Mouse (Mus musculus) neural tube, embryonic 12.5 days (tissue): ENCODE data around the gene Zxdc. TPM values are rescaled to one million over a fixed set of nuclear protein-coding genes. Genes with fewer than 3 reads are reported as not detected.
A peak's percentile ranks its signal among the peaks of the same experiment; 100 is the strongest.

Experiments
- ATAC-seq: fragments of 200-750 bp; cut with Nextera tagmentation; 2 replicates; pipeline ENCODE4 v1.8.0; 2017; ENCODE audit warnings: low read depth, mild to moderate bottlenecking, moderate TSS enrichment, moderate library complexity; ENCODE audit not compliant: low FRiP score
- H3K27ac ChIP-seq: fragments of 300-500 bp; sonication (generic); 2 replicates; pipeline ENCODE4 v1.5.1; 2016
- H3K27me3 ChIP-seq: fragments of 300-500 bp; sonication (generic); replicated peaks from 2 replicates; pipeline ENCODE4 v1.6.1; 2016; ENCODE audit warnings: mild to moderate bottlenecking
- H3K36me3 ChIP-seq: fragments of 300-500 bp; sonication (generic); 2 replicates; pipeline ENCODE4 v1.6.1; 2016; ENCODE audit warnings: mild to moderate bottlenecking
- H3K4me1 ChIP-seq: fragments of 300-500 bp; sonication (generic); 2 replicates; pipeline ENCODE4 v1.6.1; 2016
- H3K4me2 ChIP-seq: fragments of 300-500 bp; sonication (generic); replicated peaks from 2 replicates; pipeline ENCODE4 v1.6.1; 2016; ENCODE audit warnings: mild to moderate bottlenecking
- H3K4me3 ChIP-seq: fragments of 300-500 bp; sonication (generic); 2 replicates; pipeline ENCODE4 v1.5.1; 2016
- H3K9ac ChIP-seq: fragments of 300-500 bp; sonication (generic); 2 replicates; pipeline ENCODE4 v1.6.1; 2016; ENCODE audit warnings: mild to moderate bottlenecking
- H3K9me3 ChIP-seq: fragments of 300-500 bp; sonication (generic); 2 replicates; pipeline ENCODE4 v1.6.1; 2016; ENCODE audit warnings: mild to moderate bottlenecking
- WGBS: fragments of 180-500 bp; shearing (Covaris S2); methylation state at CpG from one replicate; pipeline ENCODE4 v1.1.7; 2016; 5-methylcytosine and 5-hydroxymethylcytosine counted together
- polyA plus RNA-seq: library from polyadenylated mRNA; unstranded; fragments of >200 nt; fragmentation: Nextera tagmentation; extraction: Ambion mirVana; gene quantifications from 2 replicates; pipeline ENCODE4 v1.2.1, GENCODE M21; 2016

The Zxdc gene
- polyA plus RNA-seq, 1 experiment from 2014 or later = 13.3 TPM

- no peaks in the 10 kb centered on the region for H3K4me1 ChIP-seq
- no peak overlapping the region for H3K4me2 ChIP-seq
- no peaks in the 10 kb centered on the region for H3K27me3 ChIP-seq
- H3K36me3 ChIP-seq = peaks cover 35% of the 10 kb centered on the region
- no peak overlapping the region for H3K27ac ChIP-seq
- no peak overlapping the region for H3K4me3 ChIP-seq
- 74% methylated on average over 3 of the region's 3 CpGs for WGBS
- no peak for ATAC-seq
- no peak overlapping the region for H3K9ac ChIP-seq
- no peaks in the 10 kb centered on the region for H3K9me3 ChIP-seq
These were observed 24.7 kb downstream of the Zxdc start for GRCm38 (mm10) chr6:90393948-90394347.

- Histone ChIP-seq H3K9me3 (no peaks in the 10 kb centered on the region), H3K4me2 (no peak overlapping the region), H3K9ac (no peak overlapping the region), H3K4me3 (no peak overlapping the region), H3K27ac (no peak overlapping the region), H3K27me3 (no peaks in the 10 kb centered on the region), H3K36me3 (peaks cover 24% of the 10 kb centered on the region; the same call in 1 of the 2 replicates), H3K4me1 (no peaks in the 10 kb centered on the region)
- WGBS = 91% methylated on average over 2 of the region's 2 CpGs
- ATAC-seq = no peak
These were observed 26.5 kb downstream of the Zxdc start for GRCm38 (mm10) chr6:90395751-90396150.

GRCm38 (mm10) chr6:90397291-90397690 lies 28.0 kb downstream of the Zxdc start:
- Histone ChIP-seq H3K4me2 (no peak overlapping the region), H3K36me3 (peaks cover 26% of the 10 kb centered on the region), H3K27me3 (no peaks in the 10 kb centered on the region), H3K9me3 (no peaks in the 10 kb centered on the region), H3K4me1 (no peaks in the 10 kb centered on the region), H3K9ac (no peak overlapping the region), H3K27ac (no peak overlapping the region), H3K4me3 (no peak overlapping the region)
- 92% methylated on average over 3 of the region's 3 CpGs for WGBS
- ATAC-seq = no peak

GRCm38 (mm10) chr6:90408632-90409031 lies 39.3 kb downstream of the Zxdc start:
- H3K4me1 ChIP-seq = no peaks in the 10 kb centered on the region
- no peaks in the 10 kb centered on the region for H3K27me3 ChIP-seq
- no peak for ATAC-seq
- no peaks in the 10 kb centered on the region for H3K9me3 ChIP-seq
- no peak overlapping the region for H3K27ac ChIP-seq
- H3K4me2 ChIP-seq = no peak overlapping the region
- H3K9ac ChIP-seq = no peak overlapping the region
- no peak overlapping the region for H3K4me3 ChIP-seq
- peaks cover 6% of the 10 kb centered on the region for H3K36me3 ChIP-seq

- Histone ChIP-seq H3K4me1 (no peaks in the 10 kb centered on the region), H3K9ac (no peak overlapping the region), H3K9me3 (no peaks in the 10 kb centered on the region), H3K4me3 (no peak overlapping the region), H3K4me2 (no peak overlapping the region), H3K36me3 (no peaks in the 10 kb centered on the region), H3K27me3 (no peaks in the 10 kb centered on the region), H3K27ac (no peak overlapping the region)
- WGBS = 63% methylated on average over 1 of the region's 1 CpGs
- ATAC-seq = no peak
These were observed 41.7 kb downstream of the Zxdc start for GRCm38 (mm10) chr6:90410972-90411371.

GRCm38 (mm10) chr6:90411926-90412325 lies 42.6 kb downstream of the Zxdc start:
- H3K36me3 ChIP-seq = no peaks in the 10 kb centered on the region
- H3K4me2 ChIP-seq = no peak overlapping the region
- H3K4me1 ChIP-seq = no peaks in the 10 kb centered on the region
- no peaks in the 10 kb centered on the region for H3K9me3 ChIP-seq
- ATAC-seq = no peak
- no peak overlapping the region for H3K9ac ChIP-seq
- H3K4me3 ChIP-seq = no peak overlapping the region
- no peak overlapping the region for H3K27ac ChIP-seq
- 78% methylated on average over 7 of the region's 7 CpGs for WGBS
- no peaks in the 10 kb centered on the region for H3K27me3 ChIP-seq

GRCm38 (mm10) chr6:90422565-90422964 lies 53.3 kb downstream of the Zxdc start:
- no peak overlapping the region for H3K27ac ChIP-seq
- peak; percentile 87 for ATAC-seq
- no peaks in the 10 kb centered on the region for H3K36me3 ChIP-seq
- 3% methylated on average over 14 of the region's 14 CpGs for WGBS
- peak overlapping the region; percentile 55 for H3K4me2 ChIP-seq
- peaks cover 10% of the 10 kb centered on the region; the same call in 1 of the 2 replicates for H3K27me3 ChIP-seq
- no peak overlapping the region for H3K9ac ChIP-seq
- 0 out of 2 replicates have a peak overlapping the region, but pooled peaks have one; percentile 2 for H3K4me3 ChIP-seq
- no peaks in the 10 kb centered on the region for H3K4me1 ChIP-seq
- no peaks in the 10 kb centered on the region for H3K9me3 ChIP-seq

- 78% methylated on average over 3 of the region's 3 CpGs for WGBS
These were observed 56.1 kb downstream of the Zxdc start for GRCm38 (mm10) chr6:90425361-90425760.

GRCm38 (mm10) chr6:90426003-90426402 lies 56.7 kb downstream of the Zxdc start:
- no peak overlapping the region for H3K9ac ChIP-seq
- no peak overlapping the region for H3K4me3 ChIP-seq
- peaks cover 9% of the 10 kb centered on the region; the same call in 1 of the 2 replicates for H3K4me1 ChIP-seq
- no peaks in the 10 kb centered on the region for H3K36me3 ChIP-seq
- H3K27ac ChIP-seq = no peak overlapping the region
- ATAC-seq = no peak
- no peaks in the 10 kb centered on the region for H3K9me3 ChIP-seq
- no peak overlapping the region for H3K4me2 ChIP-seq
- 93% methylated on average over 4 of the region's 4 CpGs for WGBS
- H3K27me3 ChIP-seq = peaks cover 13% of the 10 kb centered on the region; the same call in 1 of the 2 replicates

More at GRCm38 (mm10) chr6:90425361-90425760, 56.1 kb downstream of the Zxdc start:
- Histone ChIP-seq H3K4me1 (peaks cover 9% of the 10 kb centered on the region; the same call in 1 of the 2 replicates), H3K36me3 (no peaks in the 10 kb centered on the region), H3K27me3 (peaks cover 13% of the 10 kb centered on the region; the same call in 1 of the 2 replicates), H3K4me2 (no peak overlapping the region), H3K27ac (no peak overlapping the region), H3K9me3 (no peaks in the 10 kb centered on the region), H3K9ac (no peak overlapping the region), H3K4me3 (no peak overlapping the region)
- no peak for ATAC-seq

GRCm38 (mm10) chr6:90428380-90428974 lies 59.2 kb downstream of the Zxdc start, which contains the start of gene Cfap100:
Gene Cfap100, minus strand, starts transcription at chr6:90428797.
- H3K4me2 ChIP-seq = peak within 1 kb of the TSS; percentile 73
- H3K27ac ChIP-seq = no peak within 1 kb of the TSS; the same call in 1 of the 2 replicates
- peaks cover 13% of the 10 kb centered on the region; the same call in 1 of the 2 replicates for H3K27me3 ChIP-seq
- H3K36me3 ChIP-seq = no peaks in the 10 kb centered on the region
- ATAC-seq = peak; percentile 86
- no peaks in the 10 kb centered on the region for H3K9me3 ChIP-seq
- WGBS = under 1% methylated on average over 31 of the region's 31 CpGs
- H3K9ac ChIP-seq = peak within 1 kb of the TSS; percentile 51
- peaks cover 9% of the 10 kb centered on the region; the same call in 1 of the 2 replicates for H3K4me1 ChIP-seq
- H3K4me3 ChIP-seq = peak within 1 kb of the TSS; percentile 41

GRCm38 (mm10) chr6:90429911-90430310 lies 60.6 kb downstream of the Zxdc start:
- H3K36me3 ChIP-seq = no peaks in the 10 kb centered on the region
- ATAC-seq = no peak
- 72% methylated on average over 14 of the region's 14 CpGs for WGBS
- H3K4me1 ChIP-seq = peaks cover 9% of the 10 kb centered on the region; the same call in 1 of the 2 replicates
- H3K9ac ChIP-seq = no peak overlapping the region
- H3K27me3 ChIP-seq = peaks cover 13% of the 10 kb centered on the region; the same call in 1 of the 2 replicates
- no peaks in the 10 kb centered on the region for H3K9me3 ChIP-seq
- H3K4me2 ChIP-seq = no peak overlapping the region
- H3K27ac ChIP-seq = no peak overlapping the region
- H3K4me3 ChIP-seq = no peak overlapping the region

- Histone ChIP-seq H3K4me2 (no peak overlapping the region), H3K27me3 (peaks cover 13% of the 10 kb centered on the region; the same call in 1 of the 2 replicates), H3K36me3 (no peaks in the 10 kb centered on the region), H3K9ac (no peak overlapping the region), H3K4me3 (no peak overlapping the region), H3K27ac (no peak overlapping the region), H3K9me3 (no peaks in the 10 kb centered on the region), H3K4me1 (peaks cover 9% of the 10 kb centered on the region; the same call in 1 of the 2 replicates)
- no peak for ATAC-seq
- 77% methylated on average over 2 of the region's 2 CpGs for WGBS
These were observed 62.2 kb downstream of the Zxdc start for GRCm38 (mm10) chr6:90431487-90431886.

GRCm38 (mm10) chr6:90434687-90435086 lies 65.4 kb downstream of the Zxdc start:
- no peak overlapping the region for H3K4me3 ChIP-seq
- no peaks in the 10 kb centered on the region for H3K27me3 ChIP-seq
- ATAC-seq = peak; percentile 71
- no peak overlapping the region for H3K4me2 ChIP-seq
- no peaks in the 10 kb centered on the region for H3K36me3 ChIP-seq
- 75% methylated on average over 3 of the region's 3 CpGs for WGBS
- H3K4me1 ChIP-seq = no peaks in the 10 kb centered on the region
- 0 out of 2 replicates have a peak, but pooled peaks cover 4% of the 10 kb centered on the region for H3K9me3 ChIP-seq
- no peak overlapping the region for H3K9ac ChIP-seq
- H3K27ac ChIP-seq = no peak overlapping the region
